Mouse (Mus musculus): ENCODE results near the gene Kcnj6.

DNA sequence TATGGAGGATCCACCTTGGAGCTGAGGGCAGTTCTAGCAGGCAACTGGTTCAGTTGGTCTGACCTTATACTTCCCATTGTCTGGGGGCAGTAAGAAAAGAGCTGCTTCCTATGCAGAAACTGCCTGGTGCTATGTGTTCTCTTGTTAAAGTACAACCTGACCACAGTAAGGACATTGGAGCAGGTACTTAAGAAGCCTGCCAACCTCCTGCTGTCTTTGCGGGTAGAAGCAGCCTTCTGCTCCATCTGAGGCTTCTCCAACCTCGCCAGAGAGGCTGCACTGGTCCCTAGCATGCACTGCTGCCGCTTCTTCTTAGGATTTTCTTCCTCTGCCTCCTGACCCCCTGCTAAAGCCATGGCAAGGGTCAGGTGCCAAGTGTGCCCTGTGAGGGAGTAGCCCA is 113.6 kb downstream of the Kcnj6 start:
- TF ChIP-seq CTCF (conservative IDR thresholded peaks at IDR 0.05; ENCODE audit: low read length) (no peak), NANOG (IDR thresholded peaks at IDR 0.05; ENCODE audit: borderline replicate concordance, low read length) (no peak), POU5F1 (IDR thresholded peaks at IDR 0.05; ENCODE audit: borderline replicate concordance, low read length) (no peak)

All from E14TG2a.4 (cell line).